Mouse (Mus musculus): ENCODE measurements around the gene Ywhae.

GRCm38 (mm10) chr11:75810526-75810925 is 77.9 kb downstream of the Ywhae start:
- TF ChIP-seq MYOD1 (IDR thresholded peaks at IDR 0.05; ENCODE audit: control insufficient read depth in 1 of 3, insufficient read length in 2 of 3, low read depth in 2 of 3) (no peak), TCF12 (IDR thresholded peaks at IDR 0.05; ENCODE audit: insufficient read depth, poor library complexity, severe bottlenecking) (no peak), MAX (IDR thresholded peaks at IDR 0.05; ENCODE audit: low read depth) (no peak), USF1 (IDR thresholded peaks at IDR 0.05; ENCODE audit: low read depth) (no peak), POLR2A (IDR thresholded peaks at IDR 0.05; ENCODE audit: insufficient read length, low read depth) (no peak), MYOG (IDR thresholded peaks at IDR 0.05; ENCODE audit: control insufficient read depth in 1 of 3, insufficient read depth in 1 of 3, insufficient read length in 2 of 3, low read depth in 2 of 3) (no peak), POLR2AphosphoS2 (IDR thresholded peaks at IDR 0.05; ENCODE audit: insufficient read length, low read depth) (no peak), TCF3 (IDR thresholded peaks at IDR 0.05; ENCODE audit: insufficient read length, low read depth) (no peak), CEBPB (IDR thresholded peaks at IDR 0.05; ENCODE audit: insufficient read depth, poor library complexity, severe bottlenecking) (no peak), REST (IDR thresholded peaks at IDR 0.05; ENCODE audit: insufficient read depth, insufficient read length) (no peak), E2F4 (IDR thresholded peaks at IDR 0.05; ENCODE audit: insufficient read depth) (no peak), SRF (IDR thresholded peaks at IDR 0.05; ENCODE audit: control insufficient read depth, insufficient read length, low read depth) (no peak)

All from myocyte (in vitro differentiated cells).